Mouse (Mus musculus) ES-CJ7 (cell line): ENCODE measurements around the gene Cfap97.

Experiments
- DNase-seq: peaks from one replicate; pipeline ENCODE4 v3.0.0; 2011; ENCODE audit warnings: low read depth, low spot score

The Cfap97 gene

DNA sequence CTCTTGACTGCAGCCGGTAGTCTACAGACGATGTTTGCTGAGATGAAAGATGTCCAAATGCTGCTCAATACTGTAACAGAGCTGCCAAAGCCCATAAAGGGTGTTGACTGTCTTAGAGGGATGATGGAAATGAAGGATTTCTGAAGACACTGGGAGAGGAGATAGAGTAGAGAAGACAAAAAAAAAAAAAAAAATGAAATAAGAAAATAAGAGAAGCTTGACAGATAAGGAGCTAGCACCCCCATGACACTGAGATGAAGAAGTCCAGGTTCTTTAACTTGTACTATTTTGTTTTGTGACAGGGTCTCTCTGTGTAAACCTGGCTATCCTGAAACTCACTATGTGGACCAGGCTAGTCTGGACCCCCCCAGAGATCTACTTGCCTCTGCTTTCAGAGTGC lies 1.5 kb downstream of the Cfap97 start:
- DNase-seq = no peak

DNA sequence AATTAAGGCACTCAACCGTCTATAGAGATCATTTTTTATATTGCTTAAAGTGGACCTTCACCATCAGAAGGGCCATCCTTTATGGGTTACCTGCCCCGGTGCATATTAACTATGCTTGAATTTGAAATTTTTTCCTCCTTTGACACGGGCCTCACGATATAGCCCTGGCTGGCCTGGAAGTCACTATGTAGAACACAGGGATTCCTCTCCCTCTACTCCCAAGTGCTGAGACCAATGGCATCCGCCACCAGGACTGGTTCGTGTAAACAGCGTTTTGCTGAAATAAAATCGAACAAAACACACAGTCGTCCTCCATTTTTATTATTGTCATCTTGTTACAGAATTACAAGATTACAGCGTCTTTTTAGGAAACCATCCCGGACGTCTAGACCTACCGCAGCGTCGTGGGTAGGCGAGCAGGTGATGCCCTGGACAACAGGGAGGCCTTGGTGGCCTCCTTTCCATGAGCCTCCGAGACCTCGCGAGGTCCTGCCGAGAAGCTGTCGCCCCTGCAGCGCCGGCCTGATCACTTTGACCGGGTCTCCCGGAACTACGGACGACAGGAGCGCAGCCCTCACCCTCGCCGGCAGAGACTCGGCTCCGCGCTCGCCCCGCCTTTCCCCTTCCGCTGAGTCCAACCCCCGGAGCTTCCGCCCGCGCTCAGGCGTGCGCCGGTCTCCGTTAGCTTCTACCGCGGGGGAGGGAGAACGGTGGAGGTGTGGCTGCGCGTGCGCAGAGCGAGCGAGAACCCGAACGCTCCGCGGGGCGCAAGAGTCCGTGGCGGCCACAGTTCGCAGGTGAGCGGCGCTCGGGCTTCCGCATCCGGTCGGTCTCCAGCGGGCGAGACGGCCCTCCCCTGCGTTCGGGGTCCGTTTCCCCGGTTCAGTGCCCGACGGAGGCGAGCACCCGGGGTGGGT lies 11.6 kb downstream of the Cfap97 start:
- DNase-seq = peak; percentile 97

DNA sequence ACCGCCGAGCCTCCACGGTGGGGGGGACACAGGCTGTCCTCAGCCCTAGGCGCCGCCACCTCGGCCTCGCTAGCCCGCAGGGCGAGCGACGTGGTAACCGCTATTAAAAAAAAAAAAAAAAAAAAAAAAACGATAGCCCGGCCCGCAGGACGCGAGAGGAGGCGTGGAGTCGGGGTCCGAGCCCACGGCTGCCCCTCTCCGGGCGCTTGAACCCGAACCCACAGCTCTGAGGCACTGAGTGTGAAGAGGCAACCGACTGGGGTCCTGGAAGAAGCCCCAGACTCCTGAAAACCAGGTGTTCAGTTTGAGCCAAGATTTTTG lies 12.3 kb downstream of the Cfap97 start:
- DNase-seq = no peak

DNA sequence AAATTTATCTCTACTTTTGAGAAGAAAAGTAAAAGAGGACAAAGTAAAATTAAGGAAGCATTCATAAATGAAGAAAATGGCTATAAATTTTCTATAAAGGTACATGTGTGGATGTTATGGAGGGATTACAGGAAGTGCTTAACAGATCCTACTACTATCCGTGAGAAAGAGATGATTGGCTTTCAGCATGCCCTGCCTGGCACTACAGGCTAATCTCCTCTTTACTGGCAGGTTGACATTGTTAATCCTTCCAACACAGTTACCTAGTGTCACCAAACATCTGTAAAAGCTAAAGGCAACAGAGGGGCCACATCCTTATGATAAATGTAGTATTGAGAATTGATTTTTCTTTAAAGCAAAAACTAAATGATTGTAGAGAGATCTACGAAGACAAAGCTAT lies 22.1 kb downstream of the Cfap97 start:
- no peak for DNase-seq

DNA sequence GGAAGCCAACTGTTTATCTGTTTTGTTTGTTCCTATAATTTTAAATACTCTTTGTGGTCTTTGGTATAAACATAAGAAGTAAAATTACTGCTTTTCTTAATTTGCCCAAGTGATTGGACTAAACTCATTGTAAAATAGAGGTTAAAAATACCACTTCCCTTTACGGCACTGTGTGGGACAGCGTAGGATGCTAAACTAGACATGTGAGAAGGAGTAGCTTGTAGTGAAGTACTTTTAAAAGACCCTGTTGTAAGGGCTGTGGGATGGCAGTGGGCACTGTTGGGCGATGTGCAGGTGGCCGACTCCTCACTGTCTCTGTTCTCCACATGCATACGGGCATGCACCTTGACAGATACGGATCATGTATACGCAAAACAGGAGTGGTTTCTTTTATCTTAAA lies 28.6 kb downstream of the Cfap97 start:
- DNase-seq = no peak

DNA sequence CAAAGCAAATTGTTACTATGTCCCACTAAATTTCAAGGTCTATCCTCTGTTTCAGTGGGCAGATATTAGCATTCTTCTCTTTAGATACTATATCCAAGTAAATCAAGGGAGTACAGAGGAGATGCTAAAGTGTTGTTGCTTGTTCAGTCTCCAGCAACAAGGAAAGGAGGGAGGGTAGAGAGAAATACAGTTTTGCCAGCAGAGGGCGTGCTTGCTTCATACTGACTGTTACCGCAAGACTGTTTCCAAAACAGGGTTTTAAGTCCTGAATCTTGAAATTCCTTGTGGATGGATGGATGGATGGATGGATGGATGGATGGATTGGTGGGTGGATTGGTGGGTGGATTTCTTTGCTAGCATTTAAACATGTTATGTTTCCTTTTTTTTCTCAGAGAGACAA lies 33.8 kb downstream of the Cfap97 start:
- DNase-seq = peak; percentile 82

DNA sequence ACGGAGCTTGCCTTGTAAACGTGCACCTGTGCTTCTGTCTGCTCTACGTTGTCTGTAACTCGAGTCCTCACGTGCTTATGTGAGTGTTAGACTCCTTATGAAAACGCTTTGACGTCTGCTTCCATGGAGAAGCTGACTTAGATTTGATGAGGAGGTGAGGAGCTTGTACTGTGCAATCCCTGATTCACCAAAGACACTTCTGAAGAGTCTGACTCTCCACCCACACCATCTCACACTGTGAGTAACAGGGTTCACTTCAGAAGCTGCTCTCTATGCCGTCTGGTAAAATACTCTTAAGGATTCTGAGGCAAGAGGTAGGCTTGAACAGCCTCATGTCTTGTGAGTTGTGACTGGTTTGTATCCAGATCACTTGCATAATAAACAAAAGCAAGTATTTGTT lies 41.5 kb downstream of the Cfap97 start:
- no peak for DNase-seq

DNA sequence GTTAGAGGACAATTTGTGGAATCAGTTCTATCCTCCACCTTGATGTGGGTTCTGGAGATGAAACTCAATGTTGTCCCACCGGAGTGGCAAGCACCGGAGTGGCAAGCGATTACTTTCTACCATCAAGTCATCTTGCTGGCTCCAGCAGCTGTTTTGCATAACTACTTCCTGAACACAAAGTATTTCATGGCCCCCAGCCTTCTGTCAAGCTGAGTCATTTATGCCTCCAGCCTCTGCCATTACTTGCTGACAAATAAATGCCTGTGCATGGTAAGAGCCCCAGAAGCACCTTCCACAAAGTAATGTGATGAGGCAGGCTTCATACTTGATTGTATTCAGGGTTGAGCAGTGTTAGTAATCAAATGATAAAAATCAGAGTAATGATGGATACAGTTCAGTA lies 45.3 kb downstream of the Cfap97 start:
- no peak for DNase-seq

DNA sequence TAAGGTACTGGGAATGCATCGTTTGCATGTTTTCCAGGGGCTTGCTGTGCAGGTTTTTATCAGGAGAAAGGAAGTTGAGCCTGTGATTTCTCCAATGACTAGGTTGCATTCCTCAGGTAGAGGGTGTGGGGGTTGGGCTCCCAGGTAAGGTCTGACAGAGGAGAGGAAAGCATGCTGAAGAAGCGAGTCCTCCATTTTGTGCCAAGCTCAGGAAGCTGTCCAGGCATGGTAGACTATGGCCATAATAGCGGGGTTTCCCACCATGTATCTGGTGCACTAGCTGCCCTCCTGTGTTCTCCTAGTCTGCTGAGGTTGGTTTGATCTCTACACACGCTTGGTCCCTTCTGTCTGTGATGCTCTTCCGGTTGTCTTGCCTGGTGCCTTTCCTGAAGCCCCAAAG lies 46.1 kb downstream of the Cfap97 start:
- DNase-seq = no peak

DNA sequence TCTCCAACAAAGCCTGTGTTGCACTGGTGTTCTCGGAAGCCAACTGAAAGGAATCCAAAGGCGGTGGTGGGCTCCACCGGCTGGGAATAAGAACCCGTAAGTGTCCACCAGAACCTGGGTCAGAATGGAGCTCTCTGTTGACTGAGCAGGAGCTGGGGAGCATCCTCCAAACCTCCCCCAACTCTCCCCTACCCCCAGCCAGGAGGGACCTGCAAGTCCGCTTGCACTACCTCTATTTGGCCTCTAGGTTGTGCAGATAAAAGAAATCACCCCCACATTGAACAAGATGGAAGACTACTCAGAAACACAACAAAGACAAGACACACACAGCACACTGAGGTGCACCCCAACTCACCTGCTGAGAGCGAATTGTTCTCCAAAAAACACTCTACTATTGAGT lies 50.8 kb downstream of the Cfap97 start:
- peak; percentile 64 for DNase-seq

DNA sequence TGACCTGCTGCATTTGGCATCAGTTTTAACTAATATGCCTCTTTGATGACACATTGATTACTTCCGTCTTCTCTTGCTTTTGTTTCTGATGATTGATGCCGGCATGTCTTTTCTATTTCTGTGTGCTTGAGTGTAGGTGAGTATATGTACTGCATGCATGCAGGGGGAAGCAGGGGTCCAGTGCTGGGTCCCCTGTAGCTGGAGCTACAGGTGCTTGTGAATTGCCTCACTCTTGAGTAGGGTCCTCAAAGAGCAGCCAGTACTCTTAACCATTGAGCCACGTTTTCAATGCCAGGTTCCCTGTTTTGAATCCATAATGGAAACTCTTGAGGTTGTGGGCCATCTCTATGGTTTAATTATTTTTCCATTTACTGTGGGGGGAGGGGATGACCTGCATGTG lies 52.7 kb downstream of the Cfap97 start:
- no peak for DNase-seq

DNA sequence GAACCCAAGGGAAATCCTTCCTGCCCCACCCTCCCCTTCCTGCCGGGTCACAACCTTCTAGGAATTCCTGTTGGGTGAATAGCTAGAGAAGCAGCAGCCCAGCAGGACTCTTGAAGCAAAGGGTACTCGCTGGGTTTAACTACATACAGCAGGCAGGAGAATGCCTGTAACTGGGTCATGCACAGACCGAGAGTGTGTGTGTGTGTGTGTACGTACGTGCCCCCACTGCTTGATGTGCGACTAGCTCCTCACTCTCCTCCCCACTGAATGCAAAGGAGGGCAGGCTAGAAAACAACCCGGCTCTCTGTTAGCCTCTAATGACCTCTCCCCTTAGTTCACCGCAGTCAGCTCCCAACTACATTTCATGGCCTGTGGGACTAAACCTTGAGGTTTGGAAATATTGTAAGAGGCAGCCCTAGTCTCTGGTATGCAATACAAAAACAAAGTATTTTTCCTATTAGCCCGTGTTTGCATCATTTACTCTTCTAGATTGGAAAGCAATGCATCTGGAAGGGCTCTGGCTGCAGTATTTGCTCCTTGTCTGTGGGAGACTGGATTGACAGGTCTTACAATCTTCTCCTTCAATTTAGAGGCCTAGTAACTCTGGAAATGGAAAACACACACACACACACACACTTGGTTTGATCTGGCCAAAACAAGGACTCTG lies 53.5 kb downstream of the Cfap97 start:
- peak; percentile 47 for DNase-seq

DNA sequence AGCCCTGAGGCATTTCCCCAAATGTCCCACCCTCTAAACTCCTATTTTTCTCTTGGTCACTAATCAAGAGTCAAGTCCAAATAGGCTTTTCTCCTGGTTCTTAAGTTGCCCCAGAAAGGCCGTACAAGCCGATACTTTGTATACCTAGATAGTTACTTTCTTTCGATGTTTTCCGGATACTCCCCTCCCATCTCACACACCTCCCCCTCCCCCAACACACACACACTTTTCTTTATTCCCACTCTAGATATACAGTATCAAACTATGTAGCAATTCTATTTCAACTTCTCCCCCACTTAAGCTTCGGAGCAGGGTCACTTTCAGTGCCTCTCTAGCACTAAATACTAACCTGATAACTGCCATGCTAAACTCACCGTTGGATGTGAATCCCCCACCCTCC lies 54.5 kb downstream of the Cfap97 start:
- DNase-seq = no peak

DNA sequence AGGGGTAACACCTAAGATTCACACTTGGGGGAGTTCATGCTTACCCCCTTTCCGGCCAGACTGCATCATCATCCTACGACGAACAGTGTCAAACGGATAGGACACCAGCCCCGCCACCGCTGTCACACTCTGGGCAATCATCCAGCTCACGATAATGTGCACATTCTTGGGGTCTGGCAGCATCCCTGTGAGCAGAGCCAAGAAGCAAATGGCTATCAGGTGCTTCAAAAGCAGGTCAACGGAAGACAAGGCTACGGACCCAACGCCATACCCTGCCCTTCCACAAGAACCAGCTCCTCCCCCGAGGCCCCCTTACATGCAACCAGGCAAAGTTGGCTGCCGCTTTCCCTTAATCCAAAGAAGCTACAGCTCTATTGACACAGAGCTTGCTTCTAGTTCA lies 56.8 kb downstream of the Cfap97 start:
- DNase-seq = no peak

DNA sequence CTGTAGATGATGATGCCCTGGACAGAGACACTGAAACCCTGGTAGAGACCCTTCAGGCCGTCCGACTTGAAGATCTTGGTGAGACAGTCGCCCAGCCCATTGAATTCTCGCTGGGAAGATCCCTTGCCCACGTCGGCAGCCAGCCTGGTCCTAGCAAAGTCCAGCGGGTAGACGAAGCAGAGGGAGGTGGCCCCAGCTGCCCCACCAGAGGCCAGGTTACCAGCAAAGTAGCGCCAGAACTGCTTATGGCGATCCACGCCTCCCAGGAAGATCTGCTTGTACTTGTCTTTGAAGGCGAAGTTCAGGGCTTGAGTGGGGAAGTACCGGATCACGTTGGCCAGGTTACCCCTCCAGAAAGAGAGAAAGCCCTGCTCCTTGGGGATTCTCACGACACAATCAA lies 57.5 kb downstream of the Cfap97 start:
- no peak for DNase-seq

DNA sequence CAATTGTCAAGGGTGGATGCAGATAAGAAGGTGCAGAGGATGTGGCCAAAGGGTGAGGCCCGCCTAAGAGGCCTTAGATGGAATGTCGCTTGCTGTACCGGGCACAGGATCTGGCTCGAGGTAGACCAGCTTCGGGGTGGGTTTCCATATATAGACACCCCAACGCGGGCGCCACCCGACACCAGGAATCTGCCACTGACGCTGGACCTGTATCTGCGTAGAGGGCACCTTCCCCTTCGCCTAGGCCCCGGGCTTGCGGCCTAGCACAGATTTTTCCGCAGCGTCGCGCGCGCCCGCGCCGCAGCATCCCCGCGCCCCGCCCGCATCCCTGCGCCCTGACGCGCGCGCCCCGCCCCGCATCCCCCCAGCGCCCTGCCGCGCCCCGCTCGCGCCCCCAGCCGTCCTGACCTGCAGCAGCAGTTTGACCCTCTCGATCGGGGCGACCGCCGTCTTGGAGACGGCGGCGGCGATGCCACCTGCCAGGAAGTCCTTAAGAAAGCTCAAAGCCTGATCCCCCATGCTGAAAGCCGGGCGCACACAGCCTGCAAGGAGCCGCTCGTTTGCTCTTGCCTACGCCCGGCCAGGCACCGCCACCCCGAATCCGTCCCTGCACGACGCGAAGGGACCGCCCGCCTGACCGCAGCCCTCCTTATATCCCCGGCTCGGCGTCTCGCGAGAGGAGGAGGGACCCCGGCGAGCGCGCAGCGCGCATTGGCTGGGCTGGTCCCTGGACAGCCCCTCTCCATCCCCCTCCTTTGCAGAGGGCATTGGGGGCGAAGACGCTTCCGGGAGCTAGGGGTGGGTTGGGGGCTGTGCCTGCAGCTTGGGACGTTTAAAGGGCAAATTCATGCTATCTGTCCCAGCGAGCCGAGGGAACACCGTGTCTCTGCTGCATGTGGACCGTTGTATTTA lies 59.1 kb downstream of the Cfap97 start, which contains the start of gene Slc25a4:
Slc25a4 (minus strand) TSS at position 881 of the 912 bp plus-strand sequence.
- DNase-seq = peak; percentile 97

DNA sequence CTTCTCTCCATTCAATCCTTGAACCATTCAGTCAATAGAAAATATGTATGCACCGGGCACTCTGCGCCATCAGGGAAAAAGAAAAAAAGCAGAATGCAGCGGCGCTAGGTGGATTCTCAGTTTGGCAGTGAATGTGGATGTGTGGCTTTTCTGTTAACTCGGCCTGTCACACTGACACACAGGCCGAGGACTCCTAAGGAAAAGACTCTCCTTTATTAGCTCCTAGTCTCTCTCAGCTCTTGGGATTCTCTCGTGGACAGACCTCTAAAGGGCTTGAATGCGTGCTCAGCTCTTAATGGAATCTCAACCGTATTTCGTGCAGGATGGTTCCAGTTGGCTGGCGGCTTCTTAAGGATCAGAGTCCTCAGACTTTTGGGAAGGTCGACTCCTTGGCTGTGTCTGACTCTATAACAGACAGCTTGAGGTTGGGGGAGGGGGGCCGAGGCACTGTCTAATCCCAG lies 60.1 kb downstream of the Cfap97 start:
- peak; percentile 49 for DNase-seq

DNA sequence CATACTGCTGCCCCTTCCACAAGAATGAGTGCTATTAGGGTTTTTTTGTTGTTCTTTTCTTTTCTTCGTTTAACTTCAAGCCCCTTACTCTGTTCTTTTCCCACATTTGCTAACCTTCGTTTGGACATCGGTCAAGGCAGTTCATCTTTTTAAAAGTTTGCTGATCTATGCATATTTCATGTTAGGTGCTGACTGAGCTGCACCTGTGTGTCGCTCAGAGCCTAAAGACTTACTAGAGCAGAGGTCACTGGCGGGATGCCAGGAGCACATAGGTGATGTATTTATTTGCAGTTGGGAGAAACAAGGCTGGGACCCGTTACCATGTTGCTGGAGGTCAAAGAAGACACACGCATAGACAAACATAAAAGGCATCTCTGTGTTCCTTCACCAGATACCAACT lies 60.6 kb downstream of the Cfap97 start:
- DNase-seq = peak; percentile 25

DNA sequence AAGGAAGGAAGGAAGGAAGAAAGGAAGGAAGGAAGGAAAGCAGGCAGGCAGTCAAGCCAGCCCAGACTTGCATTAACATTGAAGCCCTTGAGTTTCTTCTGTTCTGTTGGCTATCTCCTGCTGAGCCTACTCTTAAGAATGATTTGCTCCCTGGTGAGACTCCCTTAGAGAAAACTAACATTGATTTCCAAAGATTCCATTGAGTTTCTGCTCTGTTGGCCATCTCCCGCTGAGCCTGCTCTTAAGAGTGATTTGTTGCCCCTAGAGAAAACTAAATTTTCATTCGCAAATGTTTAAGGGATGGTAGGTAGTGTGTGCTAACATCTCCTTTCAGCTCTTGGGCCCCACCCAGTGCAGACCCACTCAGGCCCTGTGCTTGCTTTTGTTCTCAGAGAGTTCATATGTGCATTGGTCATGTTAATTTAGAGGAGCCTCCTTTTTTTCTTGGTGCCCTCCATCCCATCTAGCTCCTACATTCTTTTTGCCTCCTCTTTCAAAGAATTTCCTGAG lies 62.5 kb downstream of the Cfap97 start:
- DNase-seq = peak; percentile 98

DNA sequence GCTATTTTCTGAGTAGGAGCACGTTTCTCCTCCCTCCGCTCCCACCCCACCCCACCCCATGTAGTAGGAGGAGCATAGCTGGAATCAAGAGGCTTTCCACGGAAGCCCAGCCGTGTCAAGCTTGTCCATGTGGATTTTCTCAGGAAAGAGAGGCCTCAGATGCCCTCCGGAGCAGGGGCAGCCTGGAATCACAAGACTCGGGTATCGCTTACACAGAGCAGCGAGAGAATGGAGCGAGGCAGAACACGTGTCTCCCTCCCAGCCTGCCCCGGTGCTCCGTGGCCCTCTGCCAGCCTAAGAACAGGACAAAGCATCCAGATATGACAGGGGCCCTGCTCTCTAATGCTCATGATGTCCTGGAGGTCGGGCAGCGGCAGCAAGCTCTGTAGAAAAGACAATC lies 65.3 kb downstream of the Cfap97 start:
- no peak for DNase-seq

DNA sequence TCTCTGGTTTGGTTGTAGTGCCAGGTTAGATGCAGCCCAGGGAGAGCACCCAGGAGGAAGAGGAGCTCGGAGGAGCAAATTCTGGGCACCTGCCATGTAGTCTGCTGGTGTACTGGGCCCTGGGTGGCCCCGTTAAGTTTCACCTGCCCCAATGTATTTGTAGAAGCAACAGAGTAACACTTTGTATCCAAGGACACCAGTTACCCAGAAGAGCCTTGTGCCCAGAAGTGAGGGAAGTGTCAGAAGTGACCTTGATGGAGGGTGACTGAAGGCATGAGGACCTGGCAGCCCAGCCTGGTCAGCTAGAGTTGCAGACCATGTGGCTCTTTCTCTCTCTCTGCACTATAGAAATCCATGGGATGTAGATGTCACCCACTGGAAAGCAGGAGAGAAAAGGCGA lies 69.0 kb downstream of the Cfap97 start:
- no peak for DNase-seq

DNA sequence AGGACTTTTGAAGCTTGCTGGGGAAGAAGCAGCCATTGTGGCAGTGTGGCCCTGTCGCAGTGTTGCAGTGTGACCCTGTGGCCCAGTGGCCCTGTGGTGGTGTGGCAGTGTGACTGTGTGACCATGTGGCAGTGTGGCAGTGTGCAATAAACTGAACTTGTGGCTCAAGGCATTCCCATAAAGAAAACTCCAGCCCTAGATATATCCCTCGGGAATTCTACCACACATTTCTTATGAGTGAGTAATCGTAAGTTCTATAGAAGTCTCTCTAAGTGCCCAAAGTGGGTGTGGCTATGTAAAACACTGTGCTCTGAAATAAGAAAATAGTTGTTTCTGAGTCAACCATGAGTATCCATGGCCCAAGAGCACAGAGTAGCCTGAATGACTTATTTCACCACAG lies 73.9 kb downstream of the Cfap97 start:
- DNase-seq = no peak
